Mouse (Mus musculus): ENCODE data around the gene Fxyd1. TPM values are rescaled to one million over a fixed set of nuclear protein-coding genes. Genes with fewer than 3 reads are reported as not detected.

Gene Fxyd1
- polyA plus RNA-seq, 1 experiment from 2014 or later: 1,006 TPM

- WGBS: 69% methylated on average over 5 of the region's 5 CpGs
- Histone ChIP-seq H3K27ac (ENCODE audit: low read length) (no peak overlapping the region), H3K9ac (ENCODE audit: low read length) (no peak overlapping the region), H3K36me3 (ENCODE audit: control insufficient read depth, insufficient read depth) (no peaks in the 10 kb centered on the region), H3K4me2 (ENCODE audit: low read depth, low read length) (no peak overlapping the region), H3K27me3 (ENCODE audit: control insufficient read depth, insufficient read depth, low read length) (0 out of 2 replicates have a peak, but pooled peaks cover 2% of the 10 kb centered on the region), H3K9me3 (replicated peaks; ENCODE audit: control insufficient read depth, low read length) (no peaks in the 10 kb centered on the region), H3K4me3 (ENCODE audit: low read length) (no peak overlapping the region), H3K4me1 (ENCODE audit: control insufficient read depth, insufficient read depth, low read length) (peaks cover 18% of the 10 kb centered on the region)
- no peak for ATAC-seq (replicated peaks; ENCODE audit: extremely low read depth, insufficient read depth, low FRiP score)
These were observed 731 bp upstream of the Fxyd1 start for GRCm38 (mm10) chr7:31057730-31058129.

GRCm38 (mm10) chr7:31056448-31056847 is 551 bp downstream of the Fxyd1 start:
- no peaks in the 10 kb centered on the region for H3K9me3 ChIP-seq (replicated peaks; ENCODE audit: control insufficient read depth, low read length)
- no peaks in the 10 kb centered on the region for H3K36me3 ChIP-seq (ENCODE audit: control insufficient read depth, insufficient read depth)
- H3K4me3 ChIP-seq (ENCODE audit: low read length): no peak overlapping the region
- ATAC-seq (replicated peaks; ENCODE audit: extremely low read depth, insufficient read depth, low FRiP score): no peak
- peaks cover 10% of the 10 kb centered on the region for H3K27me3 ChIP-seq (ENCODE audit: control insufficient read depth, insufficient read depth, low read length)
- H3K4me2 ChIP-seq (ENCODE audit: low read depth, low read length): no peak overlapping the region
- peaks cover 30% of the 10 kb centered on the region for H3K4me1 ChIP-seq (ENCODE audit: control insufficient read depth, insufficient read depth, low read length)
- 72% methylated on average over 7 of the region's 7 CpGs for WGBS
- H3K9ac ChIP-seq (ENCODE audit: low read length): no peak overlapping the region
- peak overlapping the region; percentile 98 for H3K27ac ChIP-seq (ENCODE audit: low read length)

- no peaks in the 10 kb centered on the region for H3K9me3 ChIP-seq (replicated peaks; ENCODE audit: control insufficient read depth, low read length)
- 10% methylated on average over 3 of the region's 4 CpGs for WGBS
- H3K27ac ChIP-seq (ENCODE audit: low read length): peak overlapping the region; percentile 98
- no peak for ATAC-seq (replicated peaks; ENCODE audit: extremely low read depth, insufficient read depth, low FRiP score)
- H3K9ac ChIP-seq (ENCODE audit: low read length): peak overlapping the region; percentile 6; the same call in 1 of the 2 replicates
- H3K27me3 ChIP-seq (ENCODE audit: control insufficient read depth, insufficient read depth, low read length): peaks cover 16% of the 10 kb centered on the region
- H3K4me2 ChIP-seq (ENCODE audit: low read depth, low read length): peak overlapping the region; percentile 3; the same call in 1 of the 2 replicates
- H3K36me3 ChIP-seq (ENCODE audit: control insufficient read depth, insufficient read depth): no peaks in the 10 kb centered on the region
- peaks cover 36% of the 10 kb centered on the region for H3K4me1 ChIP-seq (ENCODE audit: control insufficient read depth, insufficient read depth, low read length)
- H3K4me3 ChIP-seq (ENCODE audit: low read length): no peak overlapping the region
These were observed 1.1 kb downstream of the Fxyd1 start for GRCm38 (mm10) chr7:31055883-31056282.

GRCm38 (mm10) chr7:31055354-31055824 is 1.6 kb downstream of the Fxyd1 start:
- H3K4me2 ChIP-seq (ENCODE audit: low read depth, low read length): peak overlapping the region; percentile 76
- no peaks in the 10 kb centered on the region for H3K9me3 ChIP-seq (replicated peaks; ENCODE audit: control insufficient read depth, low read length)
- H3K9ac ChIP-seq (ENCODE audit: low read length): peak overlapping the region; percentile 84
- peaks cover 38% of the 10 kb centered on the region for H3K4me1 ChIP-seq (ENCODE audit: control insufficient read depth, insufficient read depth, low read length)
- H3K27me3 ChIP-seq (ENCODE audit: control insufficient read depth, insufficient read depth, low read length): peaks cover 20% of the 10 kb centered on the region
- peak overlapping the region; percentile 57 for H3K4me3 ChIP-seq (ENCODE audit: low read length)
- H3K27ac ChIP-seq (ENCODE audit: low read length): peak overlapping the region; percentile 98
- ATAC-seq (replicated peaks; ENCODE audit: extremely low read depth, insufficient read depth, low FRiP score): peak; percentile 90
- 6% methylated on average over 10 of the region's 10 CpGs for WGBS
- no peaks in the 10 kb centered on the region for H3K36me3 ChIP-seq (ENCODE audit: control insufficient read depth, insufficient read depth)

GRCm38 (mm10) chr7:31054661-31055320 is 2.2 kb downstream of the Fxyd1 start:
- ATAC-seq (replicated peaks; ENCODE audit: extremely low read depth, insufficient read depth, low FRiP score): peak; percentile 34
- Histone ChIP-seq H3K9ac (ENCODE audit: low read length) (peak overlapping the region; percentile 84), H3K27me3 (ENCODE audit: control insufficient read depth, insufficient read depth, low read length) (peaks cover 21% of the 10 kb centered on the region), H3K4me2 (ENCODE audit: low read depth, low read length) (peak overlapping the region; percentile 76), H3K4me3 (ENCODE audit: low read length) (peak overlapping the region; percentile 57), H3K36me3 (ENCODE audit: control insufficient read depth, insufficient read depth) (no peaks in the 10 kb centered on the region), H3K9me3 (replicated peaks; ENCODE audit: control insufficient read depth, low read length) (no peaks in the 10 kb centered on the region), H3K4me1 (ENCODE audit: control insufficient read depth, insufficient read depth, low read length) (peaks cover 43% of the 10 kb centered on the region), H3K27ac (ENCODE audit: low read length) (peak overlapping the region; percentile 98)
- WGBS: 26% methylated on average over 11 of the region's 11 CpGs

- H3K4me3 ChIP-seq (ENCODE audit: low read length): peak overlapping the region; percentile 57
- no peaks in the 10 kb centered on the region for H3K36me3 ChIP-seq (ENCODE audit: control insufficient read depth, insufficient read depth)
- no peaks in the 10 kb centered on the region for H3K9me3 ChIP-seq (replicated peaks; ENCODE audit: control insufficient read depth, low read length)
- no peak for ATAC-seq (replicated peaks; ENCODE audit: extremely low read depth, insufficient read depth, low FRiP score)
- peaks cover 26% of the 10 kb centered on the region for H3K27me3 ChIP-seq (ENCODE audit: control insufficient read depth, insufficient read depth, low read length)
- 18% methylated on average over 10 of the region's 10 CpGs for WGBS
- peak overlapping the region; percentile 98 for H3K27ac ChIP-seq (ENCODE audit: low read length)
- H3K9ac ChIP-seq (ENCODE audit: low read length): peak overlapping the region; percentile 84
- H3K4me1 ChIP-seq (ENCODE audit: control insufficient read depth, insufficient read depth, low read length): peaks cover 44% of the 10 kb centered on the region
- H3K4me2 ChIP-seq (ENCODE audit: low read depth, low read length): peak overlapping the region; percentile 76
These were observed 3.0 kb downstream of the Fxyd1 start for GRCm38 (mm10) chr7:31053882-31054447.

- no peaks in the 10 kb centered on the region for H3K36me3 ChIP-seq (ENCODE audit: control insufficient read depth, insufficient read depth)
- no peaks in the 10 kb centered on the region for H3K9me3 ChIP-seq (replicated peaks; ENCODE audit: control insufficient read depth, low read length)
- ATAC-seq (replicated peaks; ENCODE audit: extremely low read depth, insufficient read depth, low FRiP score): peak; percentile 4; the same call in 1 of the 2 replicates
- peak overlapping the region; percentile 76 for H3K4me2 ChIP-seq (ENCODE audit: low read depth, low read length)
- peaks cover 42% of the 10 kb centered on the region for H3K4me1 ChIP-seq (ENCODE audit: control insufficient read depth, insufficient read depth, low read length)
- H3K27me3 ChIP-seq (ENCODE audit: control insufficient read depth, insufficient read depth, low read length): peaks cover 26% of the 10 kb centered on the region
- H3K9ac ChIP-seq (ENCODE audit: low read length): peak overlapping the region; percentile 50
- H3K4me3 ChIP-seq (ENCODE audit: low read length): peak overlapping the region; percentile 57
- peak overlapping the region; percentile 4; the same call in 1 of the 2 replicates for H3K27ac ChIP-seq (ENCODE audit: low read length)
- WGBS: 3% methylated on average over 34 of the region's 34 CpGs
These were observed 4.2 kb downstream of the Fxyd1 start for GRCm38 (mm10) chr7:31052636-31053434.

- ATAC-seq (replicated peaks; ENCODE audit: extremely low read depth, insufficient read depth, low FRiP score): no peak
- Histone ChIP-seq H3K27me3 (ENCODE audit: control insufficient read depth, insufficient read depth, low read length) (peaks cover 26% of the 10 kb centered on the region), H3K4me1 (ENCODE audit: control insufficient read depth, insufficient read depth, low read length) (peaks cover 42% of the 10 kb centered on the region), H3K4me3 (ENCODE audit: low read length) (peak overlapping the region; percentile 57), H3K9ac (ENCODE audit: low read length) (peak overlapping the region; percentile 50), H3K4me2 (ENCODE audit: low read depth, low read length) (peak overlapping the region; percentile 76), H3K36me3 (ENCODE audit: control insufficient read depth, insufficient read depth) (no peaks in the 10 kb centered on the region), H3K9me3 (replicated peaks; ENCODE audit: control insufficient read depth, low read length) (no peaks in the 10 kb centered on the region), H3K27ac (ENCODE audit: low read length) (no peak overlapping the region; the same call in 1 of the 2 replicates)
- 12% methylated on average over 22 of the region's 22 CpGs for WGBS
These were observed 4.8 kb downstream of the Fxyd1 start for GRCm38 (mm10) chr7:31052251-31052635.
